Mouse (Mus musculus) stomach, embryonic 15.5 days (tissue): ENCODE measurements around the gene Tceanc. TPM values are rescaled to one million over a fixed set of nuclear protein-coding genes. Genes with fewer than 3 reads are reported as not detected.
A peak's percentile ranks its signal among the peaks of the same experiment; 100 is the strongest.

ENCODE experiments used
- ATAC-seq: fragments of 200-750 bp; cut with Nextera tagmentation; 2 replicates; pipeline ENCODE4 v1.8.0; 2017; ENCODE audit warnings: low read depth, moderate number of reproducible peaks, moderate TSS enrichment; ENCODE audit not compliant: insufficient read depth, low FRiP score
- H3K27ac ChIP-seq: fragments of 300-500 bp; sonication (generic); 2 replicates; pipeline ENCODE4 v1.5.1; 2015; ENCODE audit warnings: mild to moderate bottlenecking, inconsistent platforms
- H3K27me3 ChIP-seq: fragments of 300-500 bp; sonication (generic); replicated peaks from 2 replicates; pipeline ENCODE4 v1.6.1; 2015; ENCODE audit warnings: inconsistent platforms
- H3K36me3 ChIP-seq: fragments of 300-500 bp; sonication (generic); 2 replicates; pipeline ENCODE4 v1.6.1; 2015; ENCODE audit warnings: inconsistent platforms
- H3K4me1 ChIP-seq: fragments of 300-500 bp; sonication (generic); 2 replicates; pipeline ENCODE4 v1.6.1; 2015; ENCODE audit warnings: inconsistent platforms
- H3K4me2 ChIP-seq: fragments of 300-500 bp; sonication (generic); 2 replicates; pipeline ENCODE4 v1.6.1; 2015; ENCODE audit warnings: mild to moderate bottlenecking, inconsistent platforms
- H3K4me3 ChIP-seq: fragments of 300-500 bp; sonication (generic); replicated peaks from 2 replicates; pipeline ENCODE4 v1.5.1; 2015; ENCODE audit warnings: inconsistent platforms
- H3K9ac ChIP-seq: fragments of 300-500 bp; sonication (generic); 2 replicates; pipeline ENCODE4 v1.6.1; 2015; ENCODE audit warnings: inconsistent platforms
- H3K9me3 ChIP-seq: fragments of 300-500 bp; sonication (generic); 2 replicates; pipeline ENCODE4 v1.6.1; 2016; ENCODE audit warnings: inconsistent platforms
- WGBS: fragments of 180-500 bp; shearing (Covaris S2); methylation state at CpG from one replicate; pipeline ENCODE4 v1.1.7; 2015; 5-methylcytosine and 5-hydroxymethylcytosine counted together
- polyA plus RNA-seq: library from polyadenylated mRNA; unstranded; fragments of >200 nt; fragmentation: Nextera tagmentation; extraction: Ambion mirVana; gene quantifications from 2 replicates; pipeline ENCODE4 v1.2.1, GENCODE M21; 2015

The Tceanc gene
- polyA plus RNA-seq, 1 experiment from 2014 or later, result 4.8 TPM

GRCm38 (mm10) chrX:166478631-166479364 lies 39.6 kb downstream of the Tceanc start:
- peak overlapping the region; percentile 58 for H3K4me3 ChIP-seq
- WGBS, result 23% methylated on average over 28 of the region's 28 CpGs
- no peaks in the 10 kb centered on the region for H3K9me3 ChIP-seq
- peak overlapping the region; percentile 83; the same call in 1 of the 2 replicates for H3K27ac ChIP-seq
- H3K27me3 ChIP-seq, result no peaks in the 10 kb centered on the region
- peak overlapping the region; percentile 56; the same call in 1 of the 2 replicates for H3K9ac ChIP-seq
- H3K4me2 ChIP-seq, result peak overlapping the region; percentile 48
- no peak for ATAC-seq
- no peaks in the 10 kb centered on the region for H3K36me3 ChIP-seq
- no peaks in the 10 kb centered on the region for H3K4me1 ChIP-seq

DNA sequence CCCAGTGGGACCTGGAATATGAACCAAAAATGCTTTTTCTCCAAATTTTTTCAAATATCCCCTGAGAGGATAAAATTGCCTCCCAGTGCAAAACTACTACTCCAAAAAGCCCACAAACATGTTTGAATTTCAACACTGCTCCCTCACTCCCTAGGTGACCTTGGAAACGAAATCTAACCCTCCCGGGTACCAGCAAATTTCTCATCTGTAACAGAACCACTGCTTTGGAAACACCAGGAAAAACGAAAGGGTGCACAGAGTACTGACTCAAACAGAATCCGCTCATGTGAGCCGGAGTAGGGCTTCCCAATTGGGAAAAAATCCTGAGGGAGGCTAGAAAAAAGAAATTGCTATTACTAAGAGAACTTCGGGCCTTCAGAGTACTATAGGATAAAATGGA lies 41.0 kb downstream of the Tceanc start:
- no peaks in the 10 kb centered on the region for H3K4me1 ChIP-seq
- no peak overlapping the region for H3K4me3 ChIP-seq
- H3K9me3 ChIP-seq, result no peaks in the 10 kb centered on the region
- H3K36me3 ChIP-seq, result no peaks in the 10 kb centered on the region
- H3K4me2 ChIP-seq, result peak overlapping the region; percentile 48
- H3K27ac ChIP-seq, result no peak overlapping the region
- H3K9ac ChIP-seq, result no peak overlapping the region
- 68% methylated on average over 6 of the region's 6 CpGs for WGBS
- H3K27me3 ChIP-seq, result no peaks in the 10 kb centered on the region
- no peak for ATAC-seq

- no peak overlapping the region for H3K9ac ChIP-seq
- 79% methylated on average over 6 of the region's 6 CpGs for WGBS
- H3K36me3 ChIP-seq, result no peaks in the 10 kb centered on the region
- ATAC-seq, result no peak
- H3K4me1 ChIP-seq, result no peaks in the 10 kb centered on the region
- no peaks in the 10 kb centered on the region for H3K27me3 ChIP-seq
- H3K4me2 ChIP-seq, result no peak overlapping the region
- H3K9me3 ChIP-seq, result no peaks in the 10 kb centered on the region
- H3K27ac ChIP-seq, result no peak overlapping the region
- H3K4me3 ChIP-seq, result no peak overlapping the region
Measured at GRCm38 (mm10) chrX:166472612-166473011, 45.8 kb downstream of the Tceanc start.

DNA sequence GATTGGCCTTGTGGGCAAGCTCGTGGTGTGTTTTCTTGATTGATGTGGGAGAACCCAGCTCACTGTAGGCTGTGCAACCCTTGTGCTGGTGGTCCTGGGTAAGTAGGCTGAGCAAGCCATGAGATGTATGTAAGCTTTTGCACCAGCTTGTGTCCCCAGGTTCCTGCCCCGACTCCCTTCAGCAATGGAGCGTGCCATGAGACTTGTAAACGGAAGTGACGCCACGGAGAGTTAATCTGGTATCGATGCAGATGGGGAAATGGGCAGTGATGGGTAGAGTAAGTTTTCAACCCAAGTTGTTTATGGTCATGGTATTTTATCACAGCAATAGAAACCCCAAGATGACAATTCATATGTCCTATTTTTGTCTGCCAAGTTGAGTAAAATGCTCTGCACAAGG lies 50.0 kb downstream of the Tceanc start:
- H3K4me2 ChIP-seq, result no peak overlapping the region
- WGBS, result 90% methylated on average over 7 of the region's 7 CpGs
- H3K4me1 ChIP-seq, result no peaks in the 10 kb centered on the region
- no peak overlapping the region for H3K9ac ChIP-seq
- H3K27me3 ChIP-seq, result no peaks in the 10 kb centered on the region
- no peak overlapping the region for H3K4me3 ChIP-seq
- no peaks in the 10 kb centered on the region for H3K36me3 ChIP-seq
- H3K27ac ChIP-seq, result no peak overlapping the region
- no peak for ATAC-seq
- no peaks in the 10 kb centered on the region for H3K9me3 ChIP-seq

- Histone ChIP-seq H3K27me3 (no peaks in the 10 kb centered on the region), H3K27ac (no peak overlapping the region), H3K4me2 (no peak overlapping the region), H3K9ac (no peak overlapping the region), H3K4me1 (no peaks in the 10 kb centered on the region), H3K9me3 (no peaks in the 10 kb centered on the region), H3K4me3 (no peak overlapping the region), H3K36me3 (no peaks in the 10 kb centered on the region)
- WGBS, result 76% methylated on average over 1 of the region's 1 CpGs
- ATAC-seq, result no peak
Measured at GRCm38 (mm10) chrX:166455525-166455924, 62.8 kb downstream of the Tceanc start.

DNA sequence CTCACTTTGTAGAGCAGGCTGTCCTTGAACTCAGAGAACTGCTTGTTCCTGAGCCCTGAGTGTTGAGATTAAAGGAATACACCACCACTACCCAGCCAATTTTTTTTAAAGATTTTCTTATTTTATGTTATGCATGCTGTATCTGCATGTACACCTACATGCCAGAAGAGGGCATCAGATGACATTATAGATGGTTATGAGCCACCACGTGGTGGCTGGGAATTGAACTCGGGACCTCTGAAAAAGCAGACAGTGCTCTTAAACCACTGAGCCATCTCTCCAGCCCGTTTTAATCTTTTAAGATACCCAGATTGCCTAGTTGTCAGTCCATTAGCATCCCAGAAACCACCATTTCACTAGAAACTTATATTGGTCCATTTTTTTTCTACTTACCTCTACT lies 64.0 kb downstream of the Tceanc start:
- no peaks in the 10 kb centered on the region for H3K9me3 ChIP-seq
- no peak overlapping the region for H3K9ac ChIP-seq
- no peaks in the 10 kb centered on the region for H3K36me3 ChIP-seq
- H3K4me2 ChIP-seq, result no peak overlapping the region
- no peaks in the 10 kb centered on the region for H3K4me1 ChIP-seq
- 66% methylated on average over 3 of the region's 3 CpGs for WGBS
- no peaks in the 10 kb centered on the region for H3K27me3 ChIP-seq
- no peak for ATAC-seq
- H3K27ac ChIP-seq, result no peak overlapping the region
- H3K4me3 ChIP-seq, result no peak overlapping the region

GRCm38 (mm10) chrX:166453532-166453931 lies 64.8 kb downstream of the Tceanc start:
- H3K36me3 ChIP-seq, result no peaks in the 10 kb centered on the region
- no peak overlapping the region for H3K9ac ChIP-seq
- no peak overlapping the region for H3K4me2 ChIP-seq
- ATAC-seq, result no peak
- no peaks in the 10 kb centered on the region for H3K4me1 ChIP-seq
- H3K4me3 ChIP-seq, result no peak overlapping the region
- no peaks in the 10 kb centered on the region for H3K9me3 ChIP-seq
- no peaks in the 10 kb centered on the region for H3K27me3 ChIP-seq
- WGBS, result 72% methylated on average over 6 of the region's 6 CpGs
- no peak overlapping the region for H3K27ac ChIP-seq

Other genes starting within 250 kb of the Tceanc start
- gene Trappc2, start 78.0 kb downstream of the Tceanc start, polyA plus RNA-seq, result 26.2 and 27.9 TPM in 2 replicates
- 5.7 and 6.0 TPM in 2 replicates for gene Ofd1, start 77.9 kb downstream of the Tceanc start, polyA plus RNA-seq
- 56.5 and 57.3 TPM in 2 replicates for gene Rab9, start 38.7 kb downstream of the Tceanc start, polyA plus RNA-seq
- gene Egfl6, start 67.2 kb upstream of the Tceanc start, polyA plus RNA-seq, result 12.7 and 14.9 TPM in 2 replicates